Mouse (Mus musculus): ENCODE measurements around the gene Nphp3. TPM values are rescaled to one million over a fixed set of nuclear protein-coding genes. Genes with fewer than 3 reads are reported as not detected.

The Nphp3 gene
- total RNA-seq, 2 experiments from 2014 or later = 1.1 to 1.7 TPM

- DNase-seq (ENCODE audit: low spot score) = peak; percentile 82
Measured at GRCm38 (mm10) chr9:104063244-104063961, 61.1 kb downstream of the Nphp3 start, which contains the start of gene Acad11. Gene Acad11 (plus strand): TSS chr9:104063377.

DNA sequence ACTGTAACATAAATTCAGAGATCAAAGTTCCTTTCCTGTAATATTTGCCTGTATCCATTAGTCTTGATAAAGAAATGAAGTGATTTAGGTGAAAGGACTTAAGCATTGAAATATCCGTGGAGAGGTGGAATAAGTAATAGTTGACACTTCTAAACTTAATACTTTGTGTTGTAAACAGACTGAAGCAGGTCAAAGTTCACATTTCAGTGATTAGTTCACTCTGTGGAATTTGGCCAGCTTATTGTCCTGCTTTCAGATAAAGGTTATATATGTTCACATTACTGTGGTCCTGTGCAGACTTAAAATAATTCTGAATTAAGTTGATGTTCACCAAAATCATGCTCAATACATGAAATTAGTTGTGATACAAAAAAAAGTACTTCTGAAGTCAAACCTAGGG lies 62.2 kb downstream of the Nphp3 start:
- no peak for DNase-seq (ENCODE audit: low spot score)

DNA sequence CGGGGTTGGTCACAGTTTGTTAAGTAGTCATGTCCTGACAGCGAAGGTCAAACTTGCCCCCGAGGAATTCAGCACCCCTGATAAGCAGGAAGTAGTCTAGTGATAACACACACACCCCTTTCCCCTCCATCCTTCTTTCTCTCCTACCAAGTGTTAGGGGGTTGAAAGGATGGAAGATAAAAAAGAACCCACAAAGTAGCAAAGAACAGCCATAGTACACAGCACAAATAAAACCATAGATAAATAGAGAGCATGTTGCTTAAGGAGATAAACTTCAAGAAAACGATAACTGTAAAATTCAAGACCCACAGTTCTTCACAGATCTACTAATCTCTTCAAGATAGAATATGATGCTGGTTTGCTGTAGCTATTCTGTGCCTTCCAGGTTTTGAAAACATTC lies 67.9 kb downstream of the Nphp3 start:
- no peak for DNase-seq (ENCODE audit: low spot score)

- no peak for DNase-seq (ENCODE audit: low spot score)
Measured at GRCm38 (mm10) chr9:104070863-104071604, 68.7 kb downstream of the Nphp3 start.

DNA sequence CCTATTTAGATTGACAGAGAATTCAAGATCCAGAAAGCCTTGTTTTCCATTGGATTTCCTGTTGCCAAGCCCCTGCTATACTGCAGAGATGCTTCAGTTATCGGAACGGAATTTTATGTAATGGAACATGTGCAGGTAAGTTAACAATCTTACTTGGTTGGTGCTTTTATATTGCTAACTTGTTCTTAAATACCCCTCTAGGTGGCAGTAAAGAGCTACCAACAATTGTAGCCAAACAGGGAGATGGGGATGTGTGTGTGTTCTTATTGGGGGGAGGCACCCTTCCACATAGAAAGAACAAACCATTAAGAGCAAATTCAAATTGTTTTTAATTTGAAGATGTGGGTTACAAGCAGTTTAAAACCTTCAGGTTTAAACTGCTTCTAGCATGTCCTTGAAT lies 73.5 kb downstream of the Nphp3 start:
- DNase-seq (ENCODE audit: low spot score) = peak; percentile 5

DNA sequence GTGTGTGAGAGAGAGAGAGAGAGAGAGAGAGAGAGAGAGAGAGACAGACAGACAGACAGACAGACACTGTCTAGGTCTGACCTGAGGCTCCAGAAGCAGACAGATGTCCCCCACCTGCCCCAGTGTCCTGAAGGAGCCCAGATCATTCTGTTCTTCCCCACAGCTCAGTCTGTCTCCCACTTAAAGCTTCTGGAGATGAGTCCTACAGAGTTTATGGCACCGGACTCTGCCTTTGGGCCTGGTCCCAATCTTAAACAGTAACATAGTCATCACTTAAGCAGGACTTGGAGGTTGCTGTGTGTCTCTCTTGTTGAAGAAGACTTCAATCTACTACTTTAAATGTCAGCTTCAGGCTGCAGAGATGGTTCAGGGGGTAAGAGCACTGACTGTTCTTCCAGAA lies 76.4 kb downstream of the Nphp3 start:
- no peak for DNase-seq (ENCODE audit: low spot score)

GRCm38 (mm10) chr9:104079379-104079778 lies 77.0 kb downstream of the Nphp3 start:
- peak; percentile 12 for DNase-seq (ENCODE audit: low spot score)

- DNase-seq (ENCODE audit: low spot score) = no peak
Measured at GRCm38 (mm10) chr9:104080038-104080437, 77.7 kb downstream of the Nphp3 start.

- DNase-seq (ENCODE audit: low spot score) = no peak
Measured at GRCm38 (mm10) chr9:104085730-104086429, 83.5 kb downstream of the Nphp3 start.

DNA sequence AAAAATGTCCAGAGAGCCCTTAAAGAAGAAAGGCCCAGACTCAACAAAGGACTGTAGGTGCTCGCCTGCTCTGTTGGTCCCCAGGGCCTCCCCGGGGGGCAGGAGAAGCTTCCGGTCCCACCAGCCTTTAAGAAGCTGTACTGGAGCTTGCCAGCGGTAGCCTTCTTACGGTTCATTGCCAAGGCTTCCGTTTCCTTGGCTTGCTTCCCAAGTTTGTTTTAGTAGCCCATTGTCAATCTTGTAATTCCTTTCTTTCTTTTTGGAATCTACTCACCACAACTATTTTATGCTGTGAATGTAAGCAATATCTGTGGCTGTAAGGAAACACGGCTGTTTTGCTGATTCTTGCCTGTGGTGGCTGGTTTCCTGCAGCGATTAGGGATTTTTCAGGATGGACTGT lies 86.2 kb downstream of the Nphp3 start:
- DNase-seq (ENCODE audit: low spot score) = peak; percentile 7

DNA sequence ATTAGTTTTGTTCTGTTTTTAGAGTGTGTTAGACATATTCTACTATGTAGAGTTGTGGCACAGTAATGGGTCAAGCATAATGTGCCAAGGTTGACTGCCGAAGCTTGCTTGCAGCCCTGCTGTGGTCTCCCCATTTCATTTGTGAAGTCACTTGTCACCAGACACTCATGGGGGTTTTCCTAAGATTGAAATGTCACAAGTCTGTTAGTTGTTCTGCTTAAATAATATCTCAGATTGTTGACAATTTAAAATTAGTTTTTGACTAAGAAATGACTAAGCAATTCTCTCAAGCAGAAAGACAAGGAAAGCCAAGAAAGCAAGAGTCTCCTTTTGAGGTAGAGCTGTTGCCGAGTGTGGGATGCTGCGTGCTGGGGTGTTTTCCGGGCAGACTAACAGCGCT lies 90.6 kb downstream of the Nphp3 start:
- no peak for DNase-seq (ENCODE audit: low spot score)

Other genes with a start within 250 kb of the Nphp3 start
- gene Tmem108, start 240.7 kb upstream of the Nphp3 start, total RNA-seq (2021) = not detected
- gene Gm28305, start 38.1 kb downstream of the Nphp3 start, total RNA-seq (2021) = not detected
- gene Uba5, start 60.6 kb downstream of the Nphp3 start, total RNA-seq (2021) = 10 to 100 TPM; 10.2 to 12.8 TPM
- 10 to 100 TPM; 48.3 to 51.8 TPM for gene Acad11, start 60.8 kb downstream of the Nphp3 start, total RNA-seq (2021)
- under 1 TPM; 0.21 to 0.32 TPM for gene Ackr4, start 124.4 kb downstream of the Nphp3 start, total RNA-seq (2021)

Measured in gastrocnemius, adult 18-20 months (tissue).